Mouse (Mus musculus) limb, embryonic 14.5 days (tissue): Measurements from ENCODE around the gene Anxa5. TPM values are rescaled to one million over a fixed set of nuclear protein-coding genes. Genes with fewer than 3 reads are reported as not detected.

Experiments
- ATAC-seq: fragments of 200-750 bp; cut with Nextera tagmentation; 2 replicates; pipeline ENCODE4 v1.8.0; 2017; ENCODE audit warnings: low read depth, moderate number of reproducible peaks, moderate TSS enrichment; ENCODE audit not compliant: low FRiP score
- DNase-seq: peaks from one replicate; pipeline ENCODE4 v3.0.0-alpha.2; 2015; ENCODE audit warnings: low spot score
- H3K27ac ChIP-seq: fragments of 300-500 bp; sonication (generic); replicated peaks from 2 replicates; pipeline ENCODE4 v1.5.1; 2014; ENCODE audit warnings: low read depth, mild to moderate bottlenecking, low read length, moderate library complexity, mixed read lengths
- H3K27me3 ChIP-seq: fragments of 300-500 bp; sonication (generic); 2 replicates; pipeline ENCODE4 v1.6.1; 2014; ENCODE audit warnings: low read length, mixed read lengths; ENCODE audit not compliant: control insufficient read depth, insufficient read depth
- H3K36me3 ChIP-seq: fragments of 300-500 bp; sonication (generic); 2 replicates; pipeline ENCODE4 v1.6.1; 2014; ENCODE audit warnings: mild to moderate bottlenecking, low read length, moderate library complexity, mixed read lengths; ENCODE audit not compliant: control insufficient read depth, insufficient read depth
- H3K4me1 ChIP-seq: fragments of 300-500 bp; sonication (generic); 2 replicates; pipeline ENCODE4 v1.6.1; 2014; ENCODE audit warnings: antibody characterized with exemption, low read length, mixed read lengths; ENCODE audit not compliant: control insufficient read depth, insufficient read depth
- H3K4me2 ChIP-seq: fragments of 300-500 bp; sonication (generic); replicated peaks from 2 replicates; pipeline ENCODE4 v1.6.1; 2014; ENCODE audit warnings: low read depth, mild to moderate bottlenecking, low read length, moderate library complexity; ENCODE audit not compliant: severe bottlenecking
- H3K4me3 ChIP-seq: fragments of 300-500 bp; sonication (generic); replicated peaks from 2 replicates; pipeline ENCODE4 v1.5.1; 2014; ENCODE audit warnings: low read length
- H3K9ac ChIP-seq: fragments of 300-500 bp; sonication (generic); 2 replicates; pipeline ENCODE4 v1.6.1; 2014; ENCODE audit warnings: mild to moderate bottlenecking, low read depth, low read length, moderate library complexity; ENCODE audit not compliant: severe bottlenecking
- H3K9me3 ChIP-seq: fragments of 300-500 bp; sonication (generic); 2 replicates; pipeline ENCODE4 v1.6.1; 2016; ENCODE audit warnings: low read length; ENCODE audit not compliant: control insufficient read depth
- POLR2A ChIP-seq: fragments of 200-500 bp; IDR thresholded peaks from 2 replicates; pipeline ENCODE4 v1.8.0; 2012; ENCODE audit warnings: inconsistent platforms, mild to moderate bottlenecking, moderate library complexity, borderline replicate concordance; ENCODE audit not compliant: insufficient read depth, insufficient read length; ENCODE audit errors: extremely low read depth
- WGBS: fragments of 180-500 bp; shearing (Covaris S2); extraction: QIAGEN DNeasy Blood & Tissue Kit; methylation state at CpG from one replicate; pipeline ENCODE4 v1.1.7; 2014; 5-methylcytosine and 5-hydroxymethylcytosine counted together
- polyA plus RNA-seq, 2 experiments: library from polyadenylated mRNA; depleted of rRNA in 1 of 2; stranded (reverse) in 1 of 2; unstranded in 1 of 2; fragments of >200 nt; fragmentation: Nextera tagmentation in 1 of 2; extraction: Ambion mirVana in 1 of 2; gene quantifications; 2 replicates each; pipeline versions ENCODE4 v1.2.1 to v1.2.3; 2012 to 2014

Anxa5 gene
- polyA plus RNA-seq, 2 experiments = 348 to 449 TPM

- Histone ChIP-seq H3K4me2 (no peak overlapping the region), H3K9ac (no peak overlapping the region), H3K9me3 (no peaks in the 10 kb centered on the region), H3K4me1 (peaks cover 6% of the 10 kb centered on the region; the same call in 1 of the 2 replicates), H3K27ac (no peak overlapping the region), H3K27me3 (no peaks in the 10 kb centered on the region), H3K4me3 (no peak overlapping the region), H3K36me3 (no peaks in the 10 kb centered on the region)
- TF ChIP-seq POLR2A = no peak
- 89% methylated on average over 7 of the region's 7 CpGs for WGBS
- DNase-seq (no peak), ATAC-seq (no peak)
Measured at GRCm38 (mm10) chr3:36499418-36499817, 23.7 kb upstream of the Anxa5 start.

GRCm38 (mm10) chr3:36498224-36498623, 22.5 kb upstream of the Anxa5 start:
- Histone ChIP-seq H3K4me2 (no peak overlapping the region), H3K27ac (no peak overlapping the region), H3K36me3 (no peaks in the 10 kb centered on the region), H3K9ac (no peak overlapping the region), H3K4me1 (peaks cover 6% of the 10 kb centered on the region; the same call in 1 of the 2 replicates), H3K9me3 (no peaks in the 10 kb centered on the region), H3K4me3 (no peak overlapping the region), H3K27me3 (no peaks in the 10 kb centered on the region)
- no peak for TF ChIP-seq POLR2A
- ATAC-seq = no peak
- no peak for DNase-seq
- 75% methylated on average over 6 of the region's 6 CpGs for WGBS

GRCm38 (mm10) chr3:36496746-36497145, 21.1 kb upstream of the Anxa5 start:
- H3K36me3 ChIP-seq = no peaks in the 10 kb centered on the region
- H3K9me3 ChIP-seq = no peaks in the 10 kb centered on the region
- DNase-seq (peak; percentile 90), ATAC-seq (no peak)
- no peak for TF ChIP-seq POLR2A
- no peak overlapping the region for H3K4me2 ChIP-seq
- peaks cover 6% of the 10 kb centered on the region; the same call in 1 of the 2 replicates for H3K4me1 ChIP-seq
- H3K4me3 ChIP-seq = no peak overlapping the region
- H3K9ac ChIP-seq = no peak overlapping the region
- 19% methylated on average over 14 of the region's 14 CpGs for WGBS
- H3K27ac ChIP-seq = no peak overlapping the region
- no peaks in the 10 kb centered on the region for H3K27me3 ChIP-seq

DNA sequence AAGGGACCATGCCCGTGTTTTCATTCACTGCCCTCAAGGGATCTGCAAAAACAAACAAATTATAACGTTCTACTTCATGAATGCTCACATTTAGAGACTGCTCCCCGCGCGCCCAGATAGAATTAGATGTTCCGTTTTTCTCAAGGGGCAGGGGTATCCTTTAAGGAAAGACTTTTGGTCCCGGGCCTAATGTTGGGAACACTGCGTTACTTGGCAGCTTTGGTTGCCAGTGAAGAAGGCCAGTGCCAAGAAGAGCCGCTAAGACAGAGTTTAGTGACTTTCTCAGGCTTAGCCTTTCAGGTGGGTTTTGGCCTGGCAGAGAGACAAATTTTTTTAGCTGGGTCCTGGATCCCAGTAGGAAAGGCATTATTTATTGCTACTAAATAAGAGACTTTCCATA, 20.6 kb upstream of the Anxa5 start:
- Histone ChIP-seq H3K36me3 (no peaks in the 10 kb centered on the region), H3K9me3 (no peaks in the 10 kb centered on the region), H3K27me3 (no peaks in the 10 kb centered on the region), H3K27ac (no peak overlapping the region), H3K4me3 (no peak overlapping the region), H3K4me1 (peaks cover 6% of the 10 kb centered on the region; the same call in 1 of the 2 replicates), H3K4me2 (no peak overlapping the region), H3K9ac (no peak overlapping the region)
- DNase-seq (no peak), ATAC-seq (no peak)
- no peak for TF ChIP-seq POLR2A
- WGBS = 75% methylated on average over 9 of the region's 9 CpGs

DNA sequence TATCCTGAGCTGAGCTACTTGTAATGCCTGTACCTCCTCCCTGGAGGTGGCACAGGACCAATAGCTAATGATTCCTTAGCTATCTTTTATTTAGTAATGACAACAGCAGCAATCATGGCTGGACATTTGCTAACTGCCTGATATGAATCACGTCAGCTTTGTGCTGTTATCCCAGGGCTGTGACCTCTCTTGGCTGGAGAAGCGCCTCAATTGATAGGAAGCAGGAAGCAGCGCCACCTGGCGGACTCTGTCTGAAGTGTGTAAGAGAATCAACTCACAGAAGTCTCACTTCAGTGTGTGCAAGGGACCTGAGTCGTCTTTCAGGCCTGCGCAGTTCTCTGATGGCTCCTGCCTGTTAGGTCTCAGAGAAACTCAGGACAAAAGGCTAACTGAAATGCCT, 19.7 kb upstream of the Anxa5 start:
- Histone ChIP-seq H3K4me1 (peaks cover 6% of the 10 kb centered on the region; the same call in 1 of the 2 replicates), H3K36me3 (no peaks in the 10 kb centered on the region), H3K4me2 (no peak overlapping the region; the same call in 1 of the 2 replicates), H3K27me3 (no peaks in the 10 kb centered on the region), H3K4me3 (no peak overlapping the region), H3K9ac (no peak overlapping the region), H3K27ac (no peak overlapping the region), H3K9me3 (no peaks in the 10 kb centered on the region)
- peak; percentile 88 for DNase-seq
- TF ChIP-seq POLR2A = no peak
- ATAC-seq = peak; percentile 84; the same call in 1 of the 2 replicates
- 10% methylated on average over 6 of the region's 6 CpGs for WGBS

DNA sequence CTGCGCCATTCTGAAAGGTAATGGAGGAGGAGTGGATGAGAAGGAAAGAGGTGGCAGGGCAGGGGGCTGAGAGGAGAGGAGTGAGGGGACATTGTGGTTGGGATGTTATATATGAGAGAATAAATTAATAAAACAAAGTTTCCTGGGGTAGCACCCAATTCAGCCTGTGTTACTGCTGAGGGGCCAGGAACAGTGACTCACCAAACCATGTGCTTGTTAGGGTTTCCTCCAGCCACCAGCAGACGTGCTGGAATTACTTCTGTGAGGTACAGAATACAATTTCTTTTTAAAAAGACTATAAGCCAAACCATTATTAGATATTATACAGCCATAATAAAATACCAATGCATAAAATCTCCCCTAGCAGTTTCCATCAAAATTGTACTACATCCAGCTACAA, 18.9 kb upstream of the Anxa5 start:
- Histone ChIP-seq H3K36me3 (no peaks in the 10 kb centered on the region), H3K9ac (no peak overlapping the region), H3K4me1 (peaks cover 6% of the 10 kb centered on the region; the same call in 1 of the 2 replicates), H3K4me2 (no peak overlapping the region), H3K9me3 (no peaks in the 10 kb centered on the region), H3K4me3 (no peak overlapping the region), H3K27ac (no peak overlapping the region), H3K27me3 (no peaks in the 10 kb centered on the region)
- ATAC-seq (no peak), DNase-seq (no peak)
- 61% methylated on average over 2 of the region's 2 CpGs for WGBS
- TF ChIP-seq POLR2A = no peak
